Mouse (Mus musculus) cerebellum, postnatal 10 days (tissue): ENCODE measurements around the gene Tmem170.
"Not testable (repeated sequence)": the region's sequence is repeated elsewhere in the genome, so short reads cannot be mapped to it uniquely, and the experiment has no call there.

Experiments
- DNase-seq, 2 experiments: peaks; one replicate each; pipeline ENCODE4 v3.0.0; 2021; ENCODE audit warnings: mixed read lengths in 2 of 2

The Tmem170 gene

GRCm38 (mm10) chr8:111871278-111871677, 5.3 kb downstream of the Tmem170 start:
- DNase-seq = no peak

GRCm38 (mm10) chr8:111870379-111870778, 6.2 kb downstream of the Tmem170 start:
- no peak for DNase-seq

- DNase-seq = no peak
These were observed 7.9 kb downstream of the Tmem170 start for GRCm38 (mm10) chr8:111868664-111869063.

- no peak for DNase-seq
These were observed 10.7 kb downstream of the Tmem170 start for GRCm38 (mm10) chr8:111865857-111866256.

- no peak for DNase-seq
These were observed 11.3 kb downstream of the Tmem170 start for GRCm38 (mm10) chr8:111865130-111865852.

- no peak for DNase-seq
These were observed 11.9 kb downstream of the Tmem170 start for GRCm38 (mm10) chr8:111864648-111865047.

GRCm38 (mm10) chr8:111863280-111863679, 13.3 kb downstream of the Tmem170 start:
- no peak for DNase-seq

- DNase-seq = no peak
These were observed 20.6 kb downstream of the Tmem170 start for GRCm38 (mm10) chr8:111855977-111856376.

- DNase-seq = peak; percentile 96 to 97
These were observed 22.6 kb downstream of the Tmem170 start, which contains the start of gene Cfdp1 for GRCm38 (mm10) chr8:111853861-111854501. Gene Cfdp1 (minus strand): TSS chr8:111854291.

- DNase-seq = not testable (repeated sequence)
These were observed 23.3 kb downstream of the Tmem170 start for GRCm38 (mm10) chr8:111853219-111853618.

GRCm38 (mm10) chr8:111846746-111847145, 29.8 kb downstream of the Tmem170 start:
- no peak for DNase-seq

GRCm38 (mm10) chr8:111835540-111835939, 41.0 kb downstream of the Tmem170 start:
- DNase-seq = peak; percentile 20 to 35

- DNase-seq = no peak
These were observed 42.5 kb downstream of the Tmem170 start for GRCm38 (mm10) chr8:111834011-111834410.

GRCm38 (mm10) chr8:111832983-111833382, 43.6 kb downstream of the Tmem170 start:
- DNase-seq = no peak

GRCm38 (mm10) chr8:111831996-111832395, 44.6 kb downstream of the Tmem170 start:
- no peak for DNase-seq

GRCm38 (mm10) chr8:111828595-111828994, 48.0 kb downstream of the Tmem170 start:
- no peak for DNase-seq

GRCm38 (mm10) chr8:111825219-111825618, 51.3 kb downstream of the Tmem170 start:
- peak; percentile 59 to 68 for DNase-seq

- no peak for DNase-seq
These were observed 52.2 kb downstream of the Tmem170 start for GRCm38 (mm10) chr8:111824334-111824733.

GRCm38 (mm10) chr8:111821199-111821598, 55.4 kb downstream of the Tmem170 start:
- DNase-seq = no peak

- no peak for DNase-seq
These were observed 55.9 kb downstream of the Tmem170 start for GRCm38 (mm10) chr8:111820691-111821090.

- DNase-seq = no peak
These were observed 56.5 kb downstream of the Tmem170 start for GRCm38 (mm10) chr8:111820018-111820417.

GRCm38 (mm10) chr8:111818556-111818955, 58.0 kb downstream of the Tmem170 start:
- no peak for DNase-seq

- DNase-seq = no peak
These were observed 61.5 kb downstream of the Tmem170 start for GRCm38 (mm10) chr8:111815078-111815477.

- no peak for DNase-seq
These were observed 62.7 kb downstream of the Tmem170 start for GRCm38 (mm10) chr8:111813818-111814217.
